Mouse (Mus musculus): ENCODE measurements around the gene Myb. TPM values are rescaled to one million over a fixed set of nuclear protein-coding genes. Genes with fewer than 3 reads are reported as not detected.

Myb gene
- total and polyA plus RNA-seq, 2 experiments = 0.09 to 0.10 TPM

DNA sequence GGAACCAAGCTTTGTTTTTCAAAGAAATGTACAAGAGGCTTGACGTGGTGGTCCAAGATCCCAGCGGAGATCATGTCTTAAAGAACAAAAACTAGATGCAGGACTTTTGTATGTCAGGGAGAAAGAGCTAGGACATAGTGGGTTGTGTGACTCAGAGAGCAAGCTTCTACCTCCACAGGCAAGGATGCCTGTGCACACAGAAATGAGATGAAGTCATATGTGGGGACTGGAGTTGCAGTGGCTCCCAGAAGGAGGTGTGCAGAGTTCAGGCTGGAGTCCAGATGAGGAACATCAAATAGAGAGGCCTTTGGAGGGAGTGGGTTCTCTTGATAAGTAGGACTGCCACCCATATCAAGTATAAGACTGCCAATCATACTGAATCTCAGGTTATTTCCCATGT lies 65.9 kb downstream of the Myb start:
- H3K36me3 ChIP-seq (ENCODE audit: control insufficient read depth, insufficient read depth, low read length) = no peaks in the 10 kb centered on the region
- no peak for DNase-seq (ENCODE audit: extremely low read depth, low read depth, low spot score)
- no peak overlapping the region for H3K27ac ChIP-seq (replicated peaks; ENCODE audit: insufficient read depth, low read depth, low read length)
- H3K9ac ChIP-seq (ENCODE audit: low read depth, low read length) = no peak overlapping the region
- no peaks in the 10 kb centered on the region for H3K27me3 ChIP-seq (ENCODE audit: control insufficient read depth, insufficient read depth, low read length)
- WGBS = 94% methylated on average over 2 of the region's 2 CpGs
- TF ChIP-seq POLR2A (IDR thresholded peaks at IDR 0.05; ENCODE audit: extremely low read depth, insufficient read depth, low read length) (no peak), CTCF (IDR thresholded peaks at IDR 0.05; ENCODE audit: low read depth, low read length) (no peak)
- H3K4me1 ChIP-seq (ENCODE audit: control insufficient read depth, insufficient read depth, low read length) = no peaks in the 10 kb centered on the region
- no peak overlapping the region for H3K4me3 ChIP-seq (ENCODE audit: insufficient read depth, low read depth, low read length)
- H3K79me2 ChIP-seq (ENCODE audit: control insufficient read depth, insufficient read depth, low read length) = no peaks in the 10 kb centered on the region

DNA sequence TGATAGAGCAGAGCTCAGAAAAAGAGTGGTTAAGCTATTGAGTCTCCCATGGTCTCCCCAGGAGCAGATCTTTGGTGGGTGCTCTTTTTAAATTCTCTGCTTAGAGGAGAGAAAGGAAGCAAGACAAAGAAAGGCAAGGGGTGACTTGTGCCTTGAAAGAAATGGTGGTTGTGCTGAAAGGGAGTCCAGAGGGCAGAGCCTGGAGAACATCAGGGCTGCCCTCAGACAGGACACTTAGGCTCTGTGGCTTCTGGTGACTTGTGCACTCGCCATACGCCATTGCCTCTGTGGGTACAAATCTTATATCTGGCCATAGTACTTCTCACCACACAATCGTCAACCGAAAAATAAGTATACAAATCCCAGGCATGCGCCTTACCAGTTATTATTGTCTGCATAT lies 67.5 kb downstream of the Myb start:
- TF ChIP-seq CTCF (IDR thresholded peaks at IDR 0.05; ENCODE audit: low read depth, low read length) = no peak
- TF ChIP-seq POLR2A (IDR thresholded peaks at IDR 0.05; ENCODE audit: extremely low read depth, insufficient read depth, low read length) = no peak
- no peaks in the 10 kb centered on the region for H3K4me1 ChIP-seq (ENCODE audit: control insufficient read depth, insufficient read depth, low read length)
- H3K36me3 ChIP-seq (ENCODE audit: control insufficient read depth, insufficient read depth, low read length) = no peaks in the 10 kb centered on the region
- WGBS = 95% methylated on average over 5 of the region's 5 CpGs
- DNase-seq (ENCODE audit: extremely low read depth, low read depth, low spot score) = no peak
- H3K9ac ChIP-seq (ENCODE audit: low read depth, low read length) = no peak overlapping the region
- no peaks in the 10 kb centered on the region for H3K27me3 ChIP-seq (ENCODE audit: control insufficient read depth, insufficient read depth, low read length)
- no peak overlapping the region for H3K27ac ChIP-seq (replicated peaks; ENCODE audit: insufficient read depth, low read depth, low read length)
- H3K4me3 ChIP-seq (ENCODE audit: insufficient read depth, low read depth, low read length) = no peak overlapping the region
- H3K79me2 ChIP-seq (ENCODE audit: control insufficient read depth, insufficient read depth, low read length) = no peaks in the 10 kb centered on the region

DNA sequence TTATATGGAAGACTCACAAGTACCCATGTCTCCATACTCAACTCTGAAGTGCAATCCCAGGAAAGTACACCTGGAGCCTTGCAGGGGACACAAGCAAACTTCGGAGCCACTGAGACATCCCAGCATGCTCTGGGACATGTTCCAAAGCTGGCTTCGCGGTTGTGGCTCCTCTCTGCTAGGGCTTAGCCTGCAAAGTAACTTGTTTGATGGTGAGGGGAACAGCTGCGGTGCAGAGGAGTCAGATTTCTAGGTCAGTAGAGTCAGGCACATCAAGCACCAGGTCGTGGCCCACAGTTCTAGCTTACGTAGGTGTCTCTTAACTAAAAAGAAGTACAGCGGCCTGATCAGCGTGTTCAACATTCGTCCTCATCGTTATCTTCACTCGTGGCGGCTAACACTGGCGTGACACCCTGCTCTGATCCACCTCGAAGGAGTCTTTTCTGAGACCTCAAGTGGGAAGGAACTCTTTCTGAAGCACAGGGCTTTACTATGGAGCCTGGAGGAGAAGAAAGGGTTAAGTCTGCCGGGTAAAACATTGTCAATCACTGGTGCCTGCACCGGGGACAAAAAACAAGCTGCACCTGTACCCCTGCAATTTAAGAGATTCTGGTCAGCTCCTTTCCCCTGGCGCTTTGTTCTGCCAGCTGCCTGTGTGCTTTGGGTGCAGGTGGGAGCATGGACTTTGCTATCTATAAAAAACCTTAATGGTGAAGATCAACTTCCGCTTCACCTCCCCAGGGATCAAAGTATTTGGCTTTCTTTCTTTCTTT lies 68.1 kb downstream of the Myb start:
- Histone ChIP-seq H3K4me3 (ENCODE audit: insufficient read depth, low read depth, low read length) (no peak overlapping the region), H3K9ac (ENCODE audit: low read depth, low read length) (no peak overlapping the region), H3K27ac (replicated peaks; ENCODE audit: insufficient read depth, low read depth, low read length) (no peak overlapping the region), H3K79me2 (ENCODE audit: control insufficient read depth, insufficient read depth, low read length) (no peaks in the 10 kb centered on the region), H3K36me3 (ENCODE audit: control insufficient read depth, insufficient read depth, low read length) (no peaks in the 10 kb centered on the region), H3K4me1 (ENCODE audit: control insufficient read depth, insufficient read depth, low read length) (no peaks in the 10 kb centered on the region), H3K27me3 (ENCODE audit: control insufficient read depth, insufficient read depth, low read length) (no peaks in the 10 kb centered on the region)
- 52% methylated on average over 18 of the region's 18 CpGs for WGBS
- TF ChIP-seq POLR2A (IDR thresholded peaks at IDR 0.05; ENCODE audit: extremely low read depth, insufficient read depth, low read length) (no peak), CTCF (IDR thresholded peaks at IDR 0.05; ENCODE audit: low read depth, low read length) (no peak)
- no peak for DNase-seq (ENCODE audit: extremely low read depth, low read depth, low spot score)

DNA sequence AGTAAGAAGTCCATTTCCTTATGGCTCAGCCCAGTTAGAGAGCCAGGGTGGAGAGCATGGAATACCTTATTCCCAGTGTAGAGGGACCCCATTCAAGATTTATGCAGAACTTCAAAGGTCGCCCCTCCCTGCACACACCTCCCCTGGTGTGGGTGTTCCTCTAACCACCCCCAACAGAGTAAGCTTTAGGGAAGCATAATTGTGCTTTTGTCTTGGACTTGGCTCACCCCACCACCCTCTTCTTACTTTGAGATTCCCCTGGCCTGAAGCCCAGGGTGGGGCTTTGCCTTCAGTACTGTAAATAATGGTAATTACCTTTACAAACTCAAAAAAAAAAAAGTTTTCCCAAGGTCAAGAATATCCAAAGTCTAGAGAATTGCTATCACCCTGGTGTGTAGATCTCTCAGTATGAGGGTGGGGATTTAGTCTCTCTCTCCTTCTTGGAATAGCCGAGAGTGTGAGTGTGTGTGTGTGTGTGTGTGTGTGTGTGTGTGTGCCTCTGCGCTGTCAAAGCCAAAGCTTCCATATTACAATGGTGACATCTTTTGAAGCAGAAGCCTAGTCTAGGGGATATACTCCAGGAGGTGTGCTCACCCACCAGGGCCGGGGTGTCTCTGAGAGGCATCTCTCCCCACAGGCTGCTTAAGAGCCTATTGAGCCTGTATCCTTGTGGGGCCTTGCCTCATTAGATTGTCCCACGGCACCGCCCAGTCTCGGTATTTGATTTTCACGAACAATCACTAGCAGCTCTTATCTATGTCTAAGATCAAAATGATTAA lies 69.7 kb downstream of the Myb start:
- Histone ChIP-seq H3K27me3 (ENCODE audit: control insufficient read depth, insufficient read depth, low read length) (no peaks in the 10 kb centered on the region), H3K4me1 (ENCODE audit: control insufficient read depth, insufficient read depth, low read length) (no peaks in the 10 kb centered on the region)
- WGBS = 87% methylated on average over 8 of the region's 8 CpGs

DNA sequence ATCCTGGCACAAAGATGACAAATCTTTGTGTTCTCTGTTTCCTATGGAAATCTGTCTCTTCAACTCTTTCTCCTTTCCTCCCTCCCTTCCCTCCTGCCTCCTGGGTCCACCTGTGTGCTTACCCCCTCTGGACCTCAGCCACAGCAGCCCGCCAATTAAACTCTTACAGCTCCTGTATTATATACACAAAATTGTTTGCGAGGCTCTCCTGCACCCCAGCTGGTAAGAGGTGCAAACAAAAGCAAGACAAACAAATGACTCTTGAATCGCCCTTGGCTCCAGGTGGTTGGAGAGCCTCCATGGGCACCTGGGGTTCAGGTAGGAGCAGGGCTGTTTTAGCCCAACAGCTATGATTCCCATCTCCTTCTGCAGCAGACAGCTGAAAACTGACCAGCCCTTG lies 71.2 kb downstream of the Myb start:
- no peaks in the 10 kb centered on the region for H3K79me2 ChIP-seq (ENCODE audit: control insufficient read depth, insufficient read depth, low read length)
- H3K9ac ChIP-seq (ENCODE audit: low read depth, low read length) = no peak overlapping the region
- H3K27ac ChIP-seq (replicated peaks; ENCODE audit: insufficient read depth, low read depth, low read length) = no peak overlapping the region
- TF ChIP-seq POLR2A (IDR thresholded peaks at IDR 0.05; ENCODE audit: extremely low read depth, insufficient read depth, low read length) (no peak), CTCF (IDR thresholded peaks at IDR 0.05; ENCODE audit: low read depth, low read length) (no peak)
- DNase-seq (ENCODE audit: extremely low read depth, low read depth, low spot score) = no peak
- H3K36me3 ChIP-seq (ENCODE audit: control insufficient read depth, insufficient read depth, low read length) = no peaks in the 10 kb centered on the region
- no peak overlapping the region for H3K4me3 ChIP-seq (ENCODE audit: insufficient read depth, low read depth, low read length)
- 41% methylated on average over 3 of the region's 3 CpGs for WGBS
- no peaks in the 10 kb centered on the region for H3K27me3 ChIP-seq (ENCODE audit: control insufficient read depth, insufficient read depth, low read length)
- no peaks in the 10 kb centered on the region for H3K4me1 ChIP-seq (ENCODE audit: control insufficient read depth, insufficient read depth, low read length)

More for the DNA sequence above, 69.7 kb downstream of the Myb start:
- TF ChIP-seq POLR2A (IDR thresholded peaks at IDR 0.05; ENCODE audit: extremely low read depth, insufficient read depth, low read length) = no peak
- no peak for TF ChIP-seq CTCF (IDR thresholded peaks at IDR 0.05; ENCODE audit: low read depth, low read length)
- DNase-seq (ENCODE audit: extremely low read depth, low read depth, low spot score) = no peak
- no peak overlapping the region for H3K9ac ChIP-seq (ENCODE audit: low read depth, low read length)
- H3K36me3 ChIP-seq (ENCODE audit: control insufficient read depth, insufficient read depth, low read length) = no peaks in the 10 kb centered on the region
- H3K4me3 ChIP-seq (ENCODE audit: insufficient read depth, low read depth, low read length) = no peak overlapping the region
- no peak overlapping the region for H3K27ac ChIP-seq (replicated peaks; ENCODE audit: insufficient read depth, low read depth, low read length)
- no peaks in the 10 kb centered on the region for H3K79me2 ChIP-seq (ENCODE audit: control insufficient read depth, insufficient read depth, low read length)

Measured in liver, adult 2 months (tissue).